Mouse (Mus musculus) midbrain, embryonic 15.5 days (tissue): ENCODE measurements around the gene Rab28. TPM values are rescaled to one million over a fixed set of nuclear protein-coding genes. Genes with fewer than 3 reads are reported as not detected.
A peak's percentile ranks its signal among the peaks of the same experiment; 100 is the strongest.

Source experiments
- ATAC-seq: fragments of 200-750 bp; cut with Nextera tagmentation; replicated peaks from 2 replicates; pipeline ENCODE4 v1.8.0; 2017; ENCODE audit warnings: moderate TSS enrichment
- H3K27ac ChIP-seq: fragments of 300-500 bp; sonication (generic); 2 replicates; pipeline ENCODE4 v1.5.1; 2015; ENCODE audit warnings: mild to moderate bottlenecking, inconsistent platforms
- H3K27me3 ChIP-seq: fragments of 300-500 bp; sonication (generic); replicated peaks from 2 replicates; pipeline ENCODE4 v1.6.1; 2015; ENCODE audit warnings: inconsistent platforms
- H3K36me3 ChIP-seq: fragments of 300-500 bp; sonication (generic); replicated peaks from 2 replicates; pipeline ENCODE4 v1.6.1; 2015; ENCODE audit warnings: inconsistent platforms
- H3K4me1 ChIP-seq: fragments of 300-500 bp; sonication (generic); 2 replicates; pipeline ENCODE4 v1.6.1; 2015; ENCODE audit warnings: inconsistent platforms
- H3K4me2 ChIP-seq: fragments of 300-500 bp; sonication (generic); 2 replicates; pipeline ENCODE4 v1.6.1; 2015; ENCODE audit warnings: inconsistent platforms, mild to moderate bottlenecking, moderate library complexity
- H3K4me3 ChIP-seq: fragments of 300-500 bp; sonication (generic); 2 replicates; pipeline ENCODE4 v1.5.1; 2015; ENCODE audit warnings: mild to moderate bottlenecking, inconsistent platforms
- H3K9ac ChIP-seq: fragments of 300-500 bp; sonication (generic); 2 replicates; pipeline ENCODE4 v1.6.1; 2015; ENCODE audit warnings: mild to moderate bottlenecking, inconsistent platforms
- H3K9me3 ChIP-seq: fragments of 300-500 bp; sonication (generic); 2 replicates; pipeline ENCODE4 v1.6.1; 2016; ENCODE audit warnings: inconsistent platforms
- WGBS: fragments of 180-500 bp; shearing (Covaris S2); methylation state at CpG from one replicate; pipeline ENCODE4 v1.1.7; 2015; ENCODE audit warnings: mixed read lengths; 5-methylcytosine and 5-hydroxymethylcytosine counted together
- polyA plus RNA-seq: library from polyadenylated mRNA; unstranded; fragments of >200 nt; fragmentation: Nextera tagmentation; extraction: Ambion mirVana; gene quantifications from 2 replicates; pipeline ENCODE4 v1.2.1, GENCODE M21; 2015

The Rab28 gene
- polyA plus RNA-seq, 1 experiment from 2014 or later = 64.4 TPM

DNA sequence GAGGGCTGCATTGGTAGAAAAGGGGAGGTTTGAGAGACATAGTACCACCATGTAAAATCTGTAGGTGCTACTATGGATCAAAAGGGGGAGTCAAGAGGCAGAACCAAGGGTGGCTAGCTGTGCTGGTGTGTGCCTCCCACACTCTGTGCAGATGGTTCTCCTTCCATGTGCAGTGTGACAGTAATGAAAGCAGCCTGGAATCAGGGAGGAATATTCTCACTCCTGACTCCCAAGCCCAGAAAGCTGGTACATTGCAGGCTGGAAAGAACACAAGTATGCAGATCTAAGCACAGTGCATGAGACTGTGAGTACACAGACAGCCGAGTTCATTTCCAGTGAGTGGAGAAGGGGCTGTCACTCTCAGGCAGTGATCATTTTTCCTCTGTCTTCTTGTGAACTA is 89.0 kb downstream of the Rab28 start:
- Histone ChIP-seq H3K27me3 (no peaks in the 10 kb centered on the region), H3K27ac (no peak overlapping the region), H3K4me1 (no peaks in the 10 kb centered on the region), H3K4me3 (no peak overlapping the region), H3K4me2 (no peak overlapping the region), H3K9me3 (no peaks in the 10 kb centered on the region), H3K36me3 (no peaks in the 10 kb centered on the region), H3K9ac (no peak overlapping the region)
- WGBS = 79% methylated on average over 1 of the region's 1 CpGs
- no peak for ATAC-seq

- no peak for ATAC-seq
- 50% methylated on average over 5 of the region's 5 CpGs for WGBS
- Histone ChIP-seq H3K4me2 (no peak overlapping the region), H3K27ac (no peak overlapping the region), H3K9ac (no peak overlapping the region), H3K4me3 (no peak overlapping the region), H3K9me3 (no peaks in the 10 kb centered on the region), H3K36me3 (no peaks in the 10 kb centered on the region), H3K27me3 (no peaks in the 10 kb centered on the region), H3K4me1 (no peaks in the 10 kb centered on the region)
Measured at GRCm38 (mm10) chr5:41610447-41611030, 97.4 kb downstream of the Rab28 start.

GRCm38 (mm10) chr5:41596242-41597117 is 111.5 kb downstream of the Rab28 start:
- H3K9me3 ChIP-seq = no peaks in the 10 kb centered on the region
- H3K4me1 ChIP-seq = peaks cover 7% of the 10 kb centered on the region
- no peaks in the 10 kb centered on the region for H3K27me3 ChIP-seq
- ATAC-seq = peak; percentile 99
- no peak overlapping the region for H3K27ac ChIP-seq
- 90% methylated on average over 3 of the region's 3 CpGs for WGBS
- H3K9ac ChIP-seq = no peak overlapping the region
- no peak overlapping the region for H3K4me3 ChIP-seq
- no peak overlapping the region for H3K4me2 ChIP-seq
- no peaks in the 10 kb centered on the region for H3K36me3 ChIP-seq

GRCm38 (mm10) chr5:41595199-41595598 is 112.8 kb downstream of the Rab28 start:
- 68% methylated on average over 3 of the region's 3 CpGs for WGBS
- H3K27me3 ChIP-seq = no peaks in the 10 kb centered on the region
- H3K27ac ChIP-seq = no peak overlapping the region
- H3K9ac ChIP-seq = no peak overlapping the region
- no peak overlapping the region for H3K4me3 ChIP-seq
- H3K4me1 ChIP-seq = peaks cover 7% of the 10 kb centered on the region
- ATAC-seq = no peak
- no peaks in the 10 kb centered on the region for H3K36me3 ChIP-seq
- no peaks in the 10 kb centered on the region for H3K9me3 ChIP-seq
- H3K4me2 ChIP-seq = no peak overlapping the region

GRCm38 (mm10) chr5:41578051-41578450 is 129.9 kb downstream of the Rab28 start:
- WGBS = 81% methylated on average over 2 of the region's 2 CpGs
- H3K9ac ChIP-seq = no peak overlapping the region
- H3K36me3 ChIP-seq = no peaks in the 10 kb centered on the region
- no peak overlapping the region for H3K4me2 ChIP-seq
- H3K27ac ChIP-seq = no peak overlapping the region
- H3K4me1 ChIP-seq = no peaks in the 10 kb centered on the region
- no peak overlapping the region for H3K4me3 ChIP-seq
- no peak for ATAC-seq
- H3K27me3 ChIP-seq = no peaks in the 10 kb centered on the region
- H3K9me3 ChIP-seq = no peaks in the 10 kb centered on the region

Other genes with a start within 250 kb of the Rab28 start
- gene Nkx3-2, start 56.3 kb upstream of the Rab28 start, polyA plus RNA-seq = not detected in 2 replicates
- gene Bod1l, start 136.2 kb upstream of the Rab28 start, polyA plus RNA-seq = 26.2 and 29.6 TPM in 2 replicates